Mouse (Mus musculus) ES-Bruce4 (cell line): ENCODE measurements around the gene Olfr1391. TPM values are rescaled to one million over a fixed set of nuclear protein-coding genes. Genes with fewer than 3 reads are reported as not detected.
"Not testable (repeated sequence)": the region's sequence is repeated elsewhere in the genome, so short reads cannot be mapped to it uniquely, and the experiment has no call there.

Experiments used
- H3K27ac ChIP-seq: 2 replicates; pipeline ENCODE4 v1.5.1; 2012; ENCODE audit warnings: low read length, inconsistent platforms; ENCODE audit not compliant: insufficient read depth
- H3K27me3 ChIP-seq: 2 replicates; pipeline ENCODE4 v1.6.1; 2012; ENCODE audit warnings: mild to moderate bottlenecking, low read length, inconsistent platforms; ENCODE audit not compliant: control insufficient read depth, poor library complexity, insufficient read depth, severe bottlenecking
- H3K36me3 ChIP-seq: 2 replicates; pipeline ENCODE4 v1.6.1; 2012; ENCODE audit warnings: inconsistent platforms, mild to moderate bottlenecking, low read length, moderate library complexity; ENCODE audit not compliant: control insufficient read depth, poor library complexity, insufficient read depth, severe bottlenecking
- H3K4me1 ChIP-seq: one replicate; pipeline ENCODE4 v1.8.1; 2011; ENCODE audit warnings: low read length; ENCODE audit not compliant: control insufficient read depth, insufficient read depth
- H3K4me3 ChIP-seq: 2 replicates; pipeline ENCODE4 v1.5.1; 2011; ENCODE audit warnings: low read depth, mild to moderate bottlenecking, low read length
- H3K9ac ChIP-seq: 2 replicates; pipeline ENCODE4 v1.6.1; 2012; ENCODE audit warnings: low read depth, mild to moderate bottlenecking, inconsistent platforms; ENCODE audit not compliant: poor library complexity, severe bottlenecking
- H3K9me3 ChIP-seq: replicated peaks from 2 replicates; pipeline ENCODE4 v1.6.1; 2012; ENCODE audit warnings: mild to moderate bottlenecking, low read length, inconsistent platforms; ENCODE audit not compliant: control insufficient read depth, poor library complexity, insufficient read depth, severe bottlenecking
- CTCF ChIP-seq: IDR thresholded peaks from one replicate; pipeline ENCODE4 v1.8.1; 2011; ENCODE audit warnings: low read depth, low read length
- EP300 ChIP-seq: IDR thresholded peaks from 2 replicates; pipeline ENCODE4 v1.6.1; 2011; ENCODE audit warnings: low read depth, low read length; ENCODE audit not compliant: insufficient read depth
- POLR2A ChIP-seq: IDR thresholded peaks from one replicate; pipeline ENCODE4 v1.8.1; 2011; ENCODE audit warnings: low read length; ENCODE audit not compliant: insufficient read depth
- polyA plus RNA-seq: library from polyadenylated mRNA; stranded (reverse); fragments of >200 nt; gene quantifications from 2 replicates; pipeline ENCODE4 v1.2.4, GENCODE M21; 2011; ENCODE audit warnings: low read depth; ENCODE audit not compliant: missing spikeins, insufficient read depth, insufficient read length

Olfr1391 gene
- polyA plus RNA-seq, 1 experiment: not detected

DNA sequence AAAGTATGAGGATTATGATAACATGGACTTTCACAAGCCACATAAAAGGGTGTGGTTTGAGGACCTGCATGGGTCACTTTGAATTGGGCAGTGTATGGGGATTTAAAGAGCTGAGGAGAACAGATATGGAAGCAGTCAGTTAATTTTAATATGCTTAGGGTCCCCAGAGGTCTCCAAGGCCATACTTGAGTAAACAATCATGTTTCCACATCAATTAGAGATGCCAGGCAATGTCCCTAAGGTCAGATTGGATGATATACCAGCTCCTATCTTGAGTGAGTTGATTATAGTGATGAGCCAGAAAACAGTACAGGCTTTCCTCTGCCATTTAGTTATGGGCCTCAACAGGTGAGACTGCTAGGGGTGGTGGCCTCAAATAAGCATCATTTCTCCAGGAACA lies 18.1 kb upstream of the Olfr1391 start, which contains the start of gene Olfr10:
Gene Olfr10 (plus strand): TSS at position 301 of the 400 bp plus-strand sequence.
- H3K9ac ChIP-seq: no peak within 1 kb of the TSS
- H3K27ac ChIP-seq: no peak within 1 kb of the TSS
- H3K4me3 ChIP-seq: no peak within 1 kb of the TSS
- H3K4me1 ChIP-seq: no peaks in the 10 kb centered on the region
- TF ChIP-seq EP300: no peak
- no peak for TF ChIP-seq POLR2A
- no peak for TF ChIP-seq CTCF
- H3K9me3 ChIP-seq: no peaks in the 10 kb centered on the region
- H3K36me3 ChIP-seq: no peaks in the 10 kb centered on the region
- no peaks in the 10 kb centered on the region for H3K27me3 ChIP-seq

DNA sequence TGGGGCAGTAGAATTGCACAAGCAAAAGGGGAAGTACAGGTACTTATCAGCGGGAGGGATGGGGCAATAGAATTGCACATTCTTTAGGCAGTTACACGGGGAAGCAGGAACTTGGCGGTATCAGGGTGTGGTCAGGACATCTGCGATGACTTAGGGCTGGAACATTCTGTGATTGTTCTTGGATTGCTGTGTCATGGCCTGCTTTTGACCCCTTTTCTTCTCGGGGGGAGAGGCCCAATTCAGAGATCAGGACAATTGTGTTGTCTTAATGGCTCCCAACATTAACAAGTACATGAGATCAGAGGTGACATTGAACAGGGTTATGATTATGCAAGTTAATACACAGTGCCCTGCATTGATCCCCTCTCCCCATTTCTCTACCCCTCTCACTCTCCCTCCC lies 14.0 kb upstream of the Olfr1391 start:
- H3K4me3 ChIP-seq, H3K27ac ChIP-seq, H3K9me3 ChIP-seq, H3K27me3 ChIP-seq, H3K4me1 ChIP-seq, H3K36me3 ChIP-seq, H3K9ac ChIP-seq: not testable (repeated sequence)

DNA sequence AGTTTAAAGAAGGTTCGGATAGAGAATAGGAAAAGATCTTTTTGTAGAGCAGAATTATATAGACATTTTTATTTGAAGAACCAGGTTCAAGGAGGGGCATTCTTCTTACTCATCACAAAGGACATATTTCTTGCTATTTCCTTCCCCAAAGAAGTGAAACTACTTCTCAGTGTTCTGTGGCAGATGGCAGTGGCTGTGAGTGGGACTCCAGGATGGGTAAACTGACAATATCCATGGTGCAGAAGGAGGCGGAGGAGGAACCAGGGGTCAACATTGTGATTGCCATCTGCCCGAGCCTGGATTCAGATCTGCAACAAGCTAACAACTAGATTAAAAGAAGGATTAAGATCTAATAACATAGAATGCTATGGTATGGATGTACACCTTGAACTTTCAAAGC lies 4.2 kb downstream of the Olfr1391 start:
- H3K4me1 ChIP-seq: no peaks in the 10 kb centered on the region
- no peak overlapping the region for H3K27ac ChIP-seq
- TF ChIP-seq POLR2A (no peak), CTCF (no peak), EP300 (no peak)
- H3K4me3 ChIP-seq: no peak overlapping the region
- no peaks in the 10 kb centered on the region for H3K27me3 ChIP-seq
- no peaks in the 10 kb centered on the region for H3K9me3 ChIP-seq
- no peak overlapping the region for H3K9ac ChIP-seq
- no peaks in the 10 kb centered on the region for H3K36me3 ChIP-seq

DNA sequence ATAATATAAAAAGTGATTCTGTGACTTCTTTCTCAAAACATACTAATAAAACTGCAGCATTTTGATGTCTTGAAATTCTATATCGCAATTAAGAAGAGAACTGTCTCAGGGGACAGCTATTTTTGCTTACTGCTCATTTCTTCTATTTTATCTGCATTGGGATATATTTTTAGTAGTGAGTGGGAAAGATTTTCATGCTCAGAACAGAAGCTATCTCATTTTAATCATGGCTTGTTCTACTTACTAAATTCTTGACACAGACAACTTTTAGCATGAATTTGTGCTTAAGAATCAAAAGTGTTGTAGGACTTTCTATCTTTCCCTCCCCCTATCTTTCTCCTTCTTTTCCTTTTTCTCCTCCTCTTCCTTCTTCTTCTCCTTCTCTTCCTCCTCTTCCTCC lies 7.1 kb downstream of the Olfr1391 start:
- H3K4me3 ChIP-seq: no peak overlapping the region
- H3K4me1 ChIP-seq: no peaks in the 10 kb centered on the region
- no peak overlapping the region for H3K27ac ChIP-seq
- H3K9ac ChIP-seq: no peak overlapping the region
- no peaks in the 10 kb centered on the region for H3K9me3 ChIP-seq
- TF ChIP-seq EP300 (no peak), CTCF (no peak), POLR2A (no peak)
- no peaks in the 10 kb centered on the region for H3K27me3 ChIP-seq
- H3K36me3 ChIP-seq: no peaks in the 10 kb centered on the region

DNA sequence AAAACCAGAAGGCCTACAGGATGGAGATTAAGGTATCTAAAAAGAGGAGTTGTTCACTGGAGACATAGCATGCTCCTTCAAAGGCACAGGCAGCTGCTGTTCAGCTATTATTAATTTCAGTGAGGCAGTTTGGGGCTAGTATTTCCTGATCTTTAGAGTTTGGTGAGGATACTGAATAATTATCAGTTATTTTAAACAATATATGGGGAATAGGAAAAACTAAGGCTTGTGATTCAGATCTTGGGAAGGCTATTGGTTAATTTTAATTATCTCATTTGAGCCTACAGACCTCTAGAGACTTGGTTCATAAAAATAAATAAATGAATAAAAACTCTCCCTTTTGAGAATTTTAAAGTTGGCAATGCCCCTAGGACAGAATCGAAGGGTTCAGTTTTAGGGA lies 12.3 kb downstream of the Olfr1391 start, which contains the start of gene Olfr1390:
Gene Olfr1390 (plus strand): TSS at position 301 of the 400 bp plus-strand sequence.
- no peak for TF ChIP-seq POLR2A
- no peak for TF ChIP-seq CTCF
- no peak for TF ChIP-seq EP300
- H3K27me3 ChIP-seq: no peaks in the 10 kb centered on the region
- H3K9me3 ChIP-seq: no peaks in the 10 kb centered on the region
- H3K4me3 ChIP-seq: no peak within 1 kb of the TSS
- H3K36me3 ChIP-seq: no peaks in the 10 kb centered on the region
- no peak within 1 kb of the TSS for H3K9ac ChIP-seq
- H3K4me1 ChIP-seq: no peaks in the 10 kb centered on the region
- no peak within 1 kb of the TSS for H3K27ac ChIP-seq

DNA sequence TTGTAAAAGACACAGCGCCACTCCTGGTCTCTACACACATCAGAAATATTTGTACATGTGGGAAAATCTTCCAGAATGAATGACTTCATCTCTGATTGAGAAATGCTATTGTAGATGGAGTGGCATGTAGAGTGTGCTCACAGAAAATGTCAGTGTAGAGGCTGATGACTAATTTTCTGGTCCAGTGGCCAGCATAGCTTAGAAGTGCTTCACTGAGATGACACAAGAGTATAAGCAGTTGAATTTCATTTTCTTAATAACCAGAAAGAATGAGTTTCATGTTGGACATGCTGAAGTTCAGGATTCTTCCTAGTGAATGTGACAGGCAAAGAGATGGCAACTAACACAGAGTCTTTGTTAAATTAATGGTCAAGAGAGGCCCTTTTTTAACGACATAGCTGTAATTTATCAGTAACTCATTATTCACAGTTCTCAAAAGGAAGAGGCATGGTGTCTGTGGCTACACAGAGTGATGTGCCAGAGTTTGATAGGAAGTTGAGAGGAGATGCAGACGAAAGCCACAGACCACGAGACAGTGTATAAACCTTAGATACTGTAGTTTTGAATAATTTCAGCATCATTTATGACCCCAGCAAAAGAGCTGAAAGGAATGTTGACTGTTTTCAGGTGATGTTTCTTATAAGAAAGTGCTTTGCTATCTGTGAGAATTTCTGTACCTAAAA lies 14.7 kb downstream of the Olfr1391 start:
- no peak overlapping the region for H3K27ac ChIP-seq
- H3K36me3 ChIP-seq: no peaks in the 10 kb centered on the region
- TF ChIP-seq CTCF: no peak
- TF ChIP-seq EP300: no peak
- TF ChIP-seq POLR2A: no peak
- 0 out of 2 replicates have a peak, but pooled peaks cover 3% of the 10 kb centered on the region for H3K9me3 ChIP-seq
- H3K9ac ChIP-seq: no peak overlapping the region
- no peak overlapping the region for H3K4me3 ChIP-seq
- no peaks in the 10 kb centered on the region for H3K27me3 ChIP-seq
- no peaks in the 10 kb centered on the region for H3K4me1 ChIP-seq

Other genes starting within 250 kb of the Olfr1391 start
- gene Ifi47, start 246.2 kb upstream of the Olfr1391 start, polyA plus RNA-seq: not detected in 2 replicates
- not detected in 2 replicates for gene Olfr1396, start 207.9 kb upstream of the Olfr1391 start, polyA plus RNA-seq
- not detected in 2 replicates for gene Olfr1395, start 180.5 kb upstream of the Olfr1391 start, polyA plus RNA-seq
- not detected in 2 replicates for gene Olfr1394, start 168.4 kb upstream of the Olfr1391 start, polyA plus RNA-seq
- not detected in 2 replicates for gene Btnl9, start 135.6 kb upstream of the Olfr1391 start, polyA plus RNA-seq
- gene Zfp62, start 119.5 kb upstream of the Olfr1391 start, polyA plus RNA-seq: 29.3 and 33.6 TPM in 2 replicates
- 16.5 and 21.1 TPM in 2 replicates for gene Mgat1, start 78.6 kb upstream of the Olfr1391 start, polyA plus RNA-seq
- gene Olfr1393, start 44.4 kb upstream of the Olfr1391 start, polyA plus RNA-seq: not detected in 2 replicates
- not detected in 2 replicates for gene Olfr1392, start 37.5 kb upstream of the Olfr1391 start, polyA plus RNA-seq
- gene Olfr10, start 18.0 kb upstream of the Olfr1391 start, polyA plus RNA-seq: not detected in 2 replicates
- not detected in 2 replicates for gene Olfr1390, start 12.4 kb downstream of the Olfr1391 start, polyA plus RNA-seq
- not detected in 2 replicates for gene Olfr1389, start 100.3 kb downstream of the Olfr1391 start, polyA plus RNA-seq
- 2.6 and 4.3 TPM in 2 replicates for gene Olfr1388, start 113.9 kb downstream of the Olfr1391 start, polyA plus RNA-seq
- not detected in 2 replicates for gene Olfr1387, start 132.6 kb downstream of the Olfr1391 start, polyA plus RNA-seq
- gene Olfr1386, start 142.3 kb downstream of the Olfr1391 start, polyA plus RNA-seq: not detected in 2 replicates
- gene Olfr1385, start 166.3 kb downstream of the Olfr1391 start, polyA plus RNA-seq: not detected in 2 replicates
- gene Olfr1384, start 184.0 kb downstream of the Olfr1391 start, polyA plus RNA-seq: 0.21 TPM in 1 of 2 replicates, not detected in the other
- gene Olfr1383, start 196.9 kb downstream of the Olfr1391 start, polyA plus RNA-seq: 0.26 and 0.34 TPM in 2 replicates
- gene Olfr1382, start 205.5 kb downstream of the Olfr1391 start, polyA plus RNA-seq: not detected in 2 replicates
- gene Olfr1381, start 220.7 kb downstream of the Olfr1391 start, polyA plus RNA-seq: not detected in 2 replicates
- not detected in 2 replicates for gene Olfr1380, start 234.1 kb downstream of the Olfr1391 start, polyA plus RNA-seq